Mouse (Mus musculus) liver, adult 2 months (tissue): Measurements from ENCODE around the gene Snf8.

Experiments used
- CTCF ChIP-seq: fragments of 200-500 bp; IDR thresholded peaks from 2 replicates; pipeline ENCODE4 v1.5.1; 2011; ENCODE audit warnings: low read depth, low read length, control low read depth
- POLR2A ChIP-seq: fragments of 200-500 bp; IDR thresholded peaks from 2 replicates; pipeline ENCODE4 v1.6.1; 2011; ENCODE audit warnings: low read length, control low read depth; ENCODE audit not compliant: insufficient read depth; ENCODE audit errors: extremely low read depth

DNA sequence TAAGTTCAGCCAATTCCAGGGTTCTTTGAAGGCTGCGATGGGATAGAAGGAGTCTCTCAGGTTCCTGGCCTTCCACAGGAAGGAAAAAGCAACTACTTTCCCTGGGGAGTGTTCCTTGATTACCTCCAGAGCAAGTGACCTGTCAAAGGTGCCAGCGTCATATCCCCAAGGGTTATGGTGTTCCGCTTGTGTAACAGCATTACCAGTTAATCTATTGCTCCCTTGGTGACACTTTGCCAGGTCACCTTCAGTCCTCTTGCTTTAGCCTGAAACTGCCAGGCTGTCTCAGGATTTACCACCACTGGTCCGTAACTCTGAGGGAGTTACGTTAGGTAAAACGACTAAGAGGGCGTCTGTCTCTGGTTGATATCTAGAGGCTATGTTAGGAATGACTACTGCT is 35.7 kb downstream of the Snf8 start:
- no peak for TF ChIP-seq CTCF
- TF ChIP-seq POLR2A: no peak
